In the genomic region with DNA sequence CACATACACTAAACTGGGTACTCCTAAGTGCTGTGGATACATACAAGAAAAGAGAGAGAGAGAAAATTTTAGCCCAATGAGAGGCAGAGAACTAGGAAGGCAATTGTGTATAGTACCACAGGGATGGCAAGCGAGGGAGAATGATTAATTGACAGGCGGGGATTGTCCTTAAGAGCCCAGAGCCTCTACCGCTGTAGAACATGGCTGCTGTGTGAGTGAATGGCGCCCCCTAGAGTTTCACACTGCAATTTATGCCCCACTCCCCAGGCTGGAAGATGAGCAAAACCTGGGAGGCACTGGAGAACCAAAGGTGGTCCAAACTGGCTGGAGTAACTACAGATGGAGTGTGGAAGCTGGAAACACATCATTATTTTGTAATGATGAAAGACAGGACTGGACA, we compare ENCODE assay signal across 7 mouse cellular contexts. TPM values are rescaled to one million over a fixed set of nuclear protein-coding genes. Genes with fewer than 3 reads are reported as not detected.
DNase-seq lines count a peak whose midpoint lies in the region; ATAC-seq lines count a peak whose summit lies in the region.

No protein-coding gene starts in this region.

- no peak overlapping the region for H3K4me3 ChIP-seq in kidney, embryonic 14.5 days (ENCODE audit: low read length)

- peak; percentile 72 for ATAC-seq in erythroid progenitor cell, adult 5-6 weeks (replicated peaks; ENCODE audit: low FRiP score, poor library complexity, severe bottlenecking)
- peak; percentile 50; the same call in 1 of the 2 replicates for ATAC-seq in kidney, embryonic 14.5 days (ENCODE audit: low FRiP score, low TSS enrichment)

- peak; percentile 36 for DNase-seq in left cerebral cortex, postnatal 4 days
- DNase-seq in left cerebral cortex, adult 8-10 months (ENCODE audit: low spot score in 2 of 2), result no peak
- peak; percentile 73 for DNase-seq in ZHBTc4 (ENCODE audit: low read depth, low spot score)
- peak; percentile 73 for DNase-seq in lung, postnatal 36 days
- peak; percentile 69 for DNase-seq in splenic B cell, adult 2 months (ENCODE audit: low read depth, low spot score)

- intact Hi-C loops in left cerebral cortex, postnatal 4 days (cut with DNase I), result no loop called here

- 15% methylated on average over 4 of the region's 4 CpGs for WGBS in kidney, embryonic 14.5 days

- H3K27ac ChIP-seq in kidney, embryonic 14.5 days (ENCODE audit: low read depth, low read length), result no peak overlapping the region

- H3K4me1 ChIP-seq in kidney, embryonic 14.5 days (ENCODE audit: control insufficient read depth, insufficient read depth, low read length), result no peaks in the 10 kb centered on the region

- H3K9ac ChIP-seq in kidney, embryonic 14.5 days (ENCODE audit: low read depth, low read length), result no peak overlapping the region

- no peak overlapping the region for H3K4me2 ChIP-seq in kidney, embryonic 14.5 days (replicated peaks; ENCODE audit: low read depth, low read length)

- H3K36me3 ChIP-seq in kidney, embryonic 14.5 days (ENCODE audit: control insufficient read depth, insufficient read depth, low read length), result no peaks in the 10 kb centered on the region
- no peaks in the 10 kb centered on the region for H3K36me3 ChIP-seq in splenic B cell, adult 2 months (ENCODE audit: control insufficient read depth, insufficient read depth, low read length, poor library complexity, severe bottlenecking)

- H3K27me3 ChIP-seq in kidney, embryonic 14.5 days (ENCODE audit: control insufficient read depth, insufficient read depth, low read length), result no peaks in the 10 kb centered on the region
- no peaks in the 10 kb centered on the region for H3K27me3 ChIP-seq in splenic B cell, adult 2 months (ENCODE audit: control insufficient read depth, insufficient read depth, low read length, poor library complexity, severe bottlenecking)

- H3K9me3 ChIP-seq in kidney, embryonic 14.5 days (ENCODE audit: control insufficient read depth, low read length), result no peaks in the 10 kb centered on the region

RNA-seq across cellular contexts. Expression of a gene that starts 24.8 kb away (rescaled TPM):
- total RNA-seq in left cerebral cortex, postnatal 4 days (2021), result 100 to 1,000 TPM; 265 to 267 TPM
- total RNA-seq in left cerebral cortex, adult 8-10 months (2022), result 100 to 1,000 TPM; 337 to 365 (median 350) TPM
- total RNA-seq in erythroid progenitor cell, adult 5-6 weeks (2015; ENCODE audit: low replicate concordance), result 208 and 285 TPM in 2 replicates
- total RNA-seq in erythroid progenitor cell, adult 5-6 weeks (2017; ENCODE audit: low replicate concordance), result 144 and 176 TPM in 2 replicates
- 838 and 851 TPM in 2 replicates for polyA plus RNA-seq in kidney, embryonic 14.5 days (2014; fragmentation: Nextera tagmentation; extraction: Ambion mirVana)

RNA-seq across cellular contexts. Expression of a gene that starts 53.5 kb away (rescaled TPM):
- total RNA-seq in left cerebral cortex, postnatal 4 days (2021), result 10 to 100 TPM; 57.2 to 60.3 TPM
- 10 to 100 TPM; 38.8 to 46.3 (median 44.9) TPM for total RNA-seq in left cerebral cortex, adult 8-10 months (2022)
- 31.4 and 78.0 TPM in 2 replicates for total RNA-seq in erythroid progenitor cell, adult 5-6 weeks (2015; ENCODE audit: low replicate concordance)
- 13.8 and 20.5 TPM in 2 replicates for total RNA-seq in erythroid progenitor cell, adult 5-6 weeks (2017; ENCODE audit: low replicate concordance)
- 114 and 127 TPM in 2 replicates for polyA plus RNA-seq in kidney, embryonic 14.5 days (2014; fragmentation: Nextera tagmentation; extraction: Ambion mirVana)

RNA-seq across cellular contexts. Expression of a gene that starts 53.7 kb away (rescaled TPM):
- 10 to 100 TPM; 25.6 to 26.5 TPM for total RNA-seq in left cerebral cortex, postnatal 4 days (2021)
- 10 to 100 TPM; 36.4 to 42.3 (median 37.5) TPM for total RNA-seq in left cerebral cortex, adult 8-10 months (2022)
- total RNA-seq in erythroid progenitor cell, adult 5-6 weeks (2015; ENCODE audit: low replicate concordance), result 12.3 and 31.4 TPM in 2 replicates
- total RNA-seq in erythroid progenitor cell, adult 5-6 weeks (2017; ENCODE audit: low replicate concordance), result 28.6 and 39.3 TPM in 2 replicates
- polyA plus RNA-seq in kidney, embryonic 14.5 days (2014; fragmentation: Nextera tagmentation; extraction: Ambion mirVana), result 24.7 and 38.1 TPM in 2 replicates

Comparison
In these comparisons a context has a peak if more than half of its experiments do, and no peak if none do; other contexts are left out.
1. DNase-seq: peak in left cerebral cortex, postnatal 4 days (single experiment), ZHBTc4 (single experiment), lung, postnatal 36 days (single experiment) and splenic B cell, adult 2 months (single experiment); none in left cerebral cortex, adult 8-10 months (0 of 2).